Mouse (Mus musculus) limb, embryonic 11.5 days (tissue): ENCODE measurements at regions not wholly inside any gene's neighbourhood (a gene's known extent, or its start where the extent isn't known, plus 50 kb on each side); places are given as distances from the start of the nearest gene placed in this dataset.

Experiments used
- ATAC-seq: fragments of 200-750 bp; cut with Nextera tagmentation; 2 replicates; pipeline ENCODE4 v1.8.0; 2017; ENCODE audit warnings: low read depth; ENCODE audit not compliant: insufficient number of reproducible peaks, low FRiP score, low TSS enrichment
- DNase-seq: peaks from one replicate; pipeline ENCODE4 v3.0.0-alpha.2; 2015; ENCODE audit warnings: low spot score
- H3K27ac ChIP-seq: fragments of 300-500 bp; sonication (generic); replicated peaks from 2 replicates; pipeline ENCODE4 v1.5.1; 2014; ENCODE audit warnings: low read depth, mild to moderate bottlenecking, low read length
- H3K27me3 ChIP-seq: fragments of 300-500 bp; sonication (generic); 2 replicates; pipeline ENCODE4 v1.6.1; 2014; ENCODE audit warnings: mild to moderate bottlenecking, low read length, mixed read lengths; ENCODE audit not compliant: control insufficient read depth, insufficient read depth
- H3K36me3 ChIP-seq: fragments of 300-500 bp; sonication (generic); 2 replicates; pipeline ENCODE4 v1.6.1; 2014; ENCODE audit warnings: mild to moderate bottlenecking, low read length, moderate library complexity, mixed read lengths; ENCODE audit not compliant: control insufficient read depth, insufficient read depth
- H3K4me1 ChIP-seq: fragments of 300-500 bp; sonication (generic); 2 replicates; pipeline ENCODE4 v1.6.1; 2014; ENCODE audit warnings: low read length, mixed read lengths; ENCODE audit not compliant: control insufficient read depth, insufficient read depth
- H3K4me2 ChIP-seq: fragments of 300-500 bp; sonication (generic); 2 replicates; pipeline ENCODE4 v1.6.1; 2014; ENCODE audit warnings: low read depth, mild to moderate bottlenecking, moderate library complexity; ENCODE audit not compliant: severe bottlenecking
- H3K4me3 ChIP-seq: fragments of 300-500 bp; sonication (generic); 2 replicates; pipeline ENCODE4 v1.5.1; 2014; ENCODE audit warnings: low read depth, low read length
- H3K9ac ChIP-seq: fragments of 300-500 bp; sonication (generic); 2 replicates; pipeline ENCODE4 v1.6.1; 2014; ENCODE audit warnings: mild to moderate bottlenecking, low read length
- H3K9me3 ChIP-seq: fragments of 300-500 bp; sonication (generic); 2 replicates; pipeline ENCODE4 v1.6.1; 2016; ENCODE audit warnings: low read length; ENCODE audit not compliant: control insufficient read depth
- WGBS: fragments of 180-500 bp; shearing (Covaris S2); extraction: QIAGEN DNeasy Blood & Tissue Kit; methylation state at CpG from one replicate; pipeline ENCODE4 v1.1.7; 2014; 5-methylcytosine and 5-hydroxymethylcytosine counted together

DNA sequence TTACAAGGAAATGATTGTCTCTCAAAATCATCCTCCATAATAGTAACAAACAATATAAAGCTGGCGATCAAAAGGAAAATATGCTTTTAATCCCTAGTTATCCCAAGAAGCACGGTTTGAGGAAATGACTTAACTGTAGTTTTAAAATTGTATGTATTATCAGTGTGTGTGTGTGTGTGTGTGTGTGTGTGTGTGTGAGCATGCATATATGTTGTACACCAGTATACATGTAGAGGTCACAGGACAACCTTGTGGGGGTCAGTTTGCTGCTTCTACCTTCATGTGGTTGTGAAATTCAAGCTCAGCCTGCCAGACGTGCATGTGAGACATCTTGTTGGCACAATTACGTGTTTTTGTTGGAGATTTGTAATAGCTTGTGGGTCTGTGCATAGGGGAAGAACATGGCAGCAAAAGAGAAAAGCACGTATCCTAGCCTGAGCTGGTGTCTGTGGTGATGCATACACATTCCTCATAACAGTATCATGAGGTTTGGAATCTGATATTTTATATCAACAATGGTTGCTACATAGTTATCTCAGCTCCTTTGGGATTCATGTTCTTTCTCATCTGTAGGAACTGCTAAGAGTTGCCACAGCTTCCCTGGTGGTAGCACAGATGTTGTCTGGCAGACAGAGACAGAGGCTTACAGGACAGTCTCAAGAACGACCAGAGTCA, 622.4 kb downstream of the Kcnj2 start:
- no peaks in the 10 kb centered on the region for H3K9me3 ChIP-seq
- H3K4me3 ChIP-seq: no peak overlapping the region
- no peak for DNase-seq
- no peak overlapping the region for H3K9ac ChIP-seq
- H3K27ac ChIP-seq: no peak overlapping the region
- H3K4me2 ChIP-seq: no peak overlapping the region
- no peaks in the 10 kb centered on the region for H3K4me1 ChIP-seq
- no peak for ATAC-seq
- no peaks in the 10 kb centered on the region for H3K36me3 ChIP-seq
- 78% methylated on average over 6 of the region's 6 CpGs for WGBS
- H3K27me3 ChIP-seq: no peaks in the 10 kb centered on the region

DNA sequence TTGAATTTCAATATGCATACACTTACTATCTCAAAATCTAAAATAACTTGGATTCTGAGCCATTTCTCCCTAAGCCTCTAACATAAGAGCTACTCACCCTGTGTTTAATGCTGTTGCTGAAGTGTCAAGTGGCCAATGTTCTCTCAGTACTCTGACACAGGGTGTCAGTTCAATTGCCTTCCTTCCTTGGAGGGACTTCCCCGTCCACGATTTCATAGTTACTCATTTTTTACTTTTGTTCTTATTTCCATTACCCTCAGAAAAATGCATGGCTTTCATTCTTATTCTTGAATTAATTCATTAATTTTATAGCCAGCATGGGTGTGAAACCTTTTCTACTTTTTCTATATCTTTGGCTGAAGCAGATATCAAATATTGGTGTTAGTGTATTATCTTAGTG, 623.9 kb downstream of the Kcnj2 start:
- Histone ChIP-seq H3K27me3 (no peaks in the 10 kb centered on the region), H3K4me2 (no peak overlapping the region), H3K9ac (no peak overlapping the region), H3K4me3 (no peak overlapping the region), H3K27ac (no peak overlapping the region), H3K4me1 (no peaks in the 10 kb centered on the region), H3K9me3 (no peaks in the 10 kb centered on the region), H3K36me3 (no peaks in the 10 kb centered on the region)
- 88% methylated on average over 2 of the region's 2 CpGs for WGBS
- ATAC-seq (no peak), DNase-seq (no peak)

GRCm38 (mm10) chr11:111691512-111691911, 625.5 kb downstream of the Kcnj2 start:
- no peak overlapping the region for H3K4me3 ChIP-seq
- H3K9me3 ChIP-seq: no peaks in the 10 kb centered on the region
- no peak for DNase-seq
- no peak for ATAC-seq
- no peak overlapping the region for H3K9ac ChIP-seq
- H3K4me1 ChIP-seq: no peaks in the 10 kb centered on the region
- WGBS: 80% methylated on average over 2 of the region's 2 CpGs
- H3K36me3 ChIP-seq: no peaks in the 10 kb centered on the region
- no peaks in the 10 kb centered on the region for H3K27me3 ChIP-seq
- no peak overlapping the region for H3K4me2 ChIP-seq
- no peak overlapping the region for H3K27ac ChIP-seq

DNA sequence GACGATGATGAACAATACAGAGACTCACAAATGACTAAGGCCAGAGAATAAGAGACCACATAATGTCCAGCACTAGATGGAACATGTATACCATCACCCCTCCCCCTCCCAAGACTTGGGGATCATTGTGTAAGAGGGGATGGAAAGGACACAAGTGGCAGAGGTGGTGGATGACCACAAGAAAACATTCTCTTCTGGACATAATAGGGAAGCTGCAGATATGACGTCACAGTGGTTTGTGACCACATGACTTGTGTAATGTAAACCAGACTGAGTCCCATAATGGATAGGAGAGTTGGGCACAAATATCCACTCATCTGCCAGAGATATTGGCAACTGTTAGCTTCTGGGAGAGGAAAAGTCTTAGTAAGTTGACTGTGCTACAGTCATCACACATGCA, 630.7 kb downstream of the Kcnj2 start:
- Histone ChIP-seq H3K4me2 (no peak overlapping the region), H3K9ac (no peak overlapping the region), H3K4me3 (no peak overlapping the region), H3K9me3 (no peaks in the 10 kb centered on the region), H3K36me3 (no peaks in the 10 kb centered on the region), H3K27ac (no peak overlapping the region), H3K4me1 (no peaks in the 10 kb centered on the region), H3K27me3 (no peaks in the 10 kb centered on the region)
- WGBS: 80% methylated on average over 2 of the region's 2 CpGs
- no peak for DNase-seq
- ATAC-seq: no peak

- H3K27ac ChIP-seq: no peak overlapping the region
- H3K27me3 ChIP-seq: no peaks in the 10 kb centered on the region
- H3K9me3 ChIP-seq: no peaks in the 10 kb centered on the region
- ATAC-seq (no peak), DNase-seq (no peak)
- no peak overlapping the region for H3K4me3 ChIP-seq
- no peak overlapping the region for H3K9ac ChIP-seq
- no peak overlapping the region for H3K4me2 ChIP-seq
- 92% methylated on average over 3 of the region's 3 CpGs for WGBS
- no peaks in the 10 kb centered on the region for H3K36me3 ChIP-seq
- H3K4me1 ChIP-seq: no peaks in the 10 kb centered on the region
Measured at GRCm38 (mm10) chr11:111699862-111700261, 633.9 kb downstream of the Kcnj2 start.

DNA sequence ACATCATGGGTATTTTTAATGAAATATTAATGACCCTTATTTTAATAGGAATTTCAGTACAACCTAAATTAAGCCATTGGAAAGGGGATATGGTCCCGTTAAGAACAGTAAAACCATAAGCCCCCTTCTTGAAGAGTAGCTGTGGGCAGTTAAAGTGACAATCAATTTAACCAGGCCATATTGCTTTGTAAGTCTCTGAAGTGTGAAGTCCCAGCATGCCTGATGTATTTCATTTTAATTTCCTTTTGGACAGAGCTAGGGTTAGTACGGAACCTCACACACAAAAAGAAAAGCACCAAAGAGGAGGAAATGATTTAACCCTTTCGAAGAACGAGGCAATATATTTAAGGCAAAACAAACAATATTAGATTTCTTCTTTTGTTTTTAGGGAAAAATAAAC, 640.9 kb downstream of the Kcnj2 start:
- Histone ChIP-seq H3K9ac (no peak overlapping the region), H3K27me3 (no peaks in the 10 kb centered on the region), H3K4me3 (no peak overlapping the region), H3K27ac (no peak overlapping the region), H3K4me1 (no peaks in the 10 kb centered on the region), H3K9me3 (no peaks in the 10 kb centered on the region), H3K4me2 (no peak overlapping the region), H3K36me3 (no peaks in the 10 kb centered on the region)
- 28% methylated on average over 4 of the region's 4 CpGs for WGBS
- no peak for DNase-seq
- no peak for ATAC-seq

DNA sequence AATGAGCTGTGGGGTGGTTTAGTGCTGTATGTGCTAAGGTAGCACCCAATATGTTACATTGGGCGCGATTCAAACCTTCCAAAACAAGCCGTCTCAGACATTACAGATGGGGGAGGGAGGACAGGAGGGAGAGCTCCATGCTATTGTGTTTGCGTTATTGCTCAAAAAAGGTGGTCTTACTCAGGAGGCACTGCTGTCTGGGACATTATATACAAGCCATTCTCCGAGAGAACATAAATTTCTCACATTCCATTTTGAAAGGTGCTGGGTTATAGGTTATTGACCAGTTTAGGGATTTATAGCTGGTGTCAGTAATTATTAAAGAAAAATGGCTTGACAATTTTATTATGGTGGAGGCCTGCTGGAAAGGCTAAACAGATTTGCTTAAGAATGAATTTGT, 649.4 kb downstream of the Kcnj2 start:
- H3K36me3 ChIP-seq: no peaks in the 10 kb centered on the region
- DNase-seq (peak; percentile 34), ATAC-seq (no peak)
- H3K4me1 ChIP-seq: no peaks in the 10 kb centered on the region
- H3K9ac ChIP-seq: no peak overlapping the region
- no peaks in the 10 kb centered on the region for H3K27me3 ChIP-seq
- H3K9me3 ChIP-seq: no peaks in the 10 kb centered on the region
- H3K4me3 ChIP-seq: no peak overlapping the region
- H3K27ac ChIP-seq: no peak overlapping the region
- 55% methylated on average over 5 of the region's 5 CpGs for WGBS
- no peak overlapping the region for H3K4me2 ChIP-seq

GRCm38 (mm10) chr11:111722276-111722675, 656.3 kb downstream of the Kcnj2 start:
- H3K4me3 ChIP-seq: no peak overlapping the region
- H3K36me3 ChIP-seq: no peaks in the 10 kb centered on the region

DNA sequence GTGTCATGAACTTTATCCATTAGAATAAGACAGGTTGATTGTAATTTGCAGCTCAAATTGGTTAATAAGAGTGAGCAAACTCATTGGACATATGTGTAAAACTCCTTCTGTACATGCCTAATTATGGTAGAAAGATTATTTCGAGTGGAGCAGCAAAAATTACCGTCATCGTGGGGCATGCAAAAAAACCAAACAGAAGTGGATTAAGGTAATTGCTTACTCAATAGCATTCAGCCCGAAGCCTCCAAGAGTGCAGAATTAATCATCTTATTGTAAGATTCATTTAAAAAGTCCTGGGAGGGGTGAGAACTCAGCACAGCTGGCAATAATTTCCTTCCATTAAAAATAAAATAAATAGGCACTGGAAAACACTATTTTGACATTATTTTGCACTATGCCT, 662.2 kb downstream of the Kcnj2 start:
- no peaks in the 10 kb centered on the region for H3K9me3 ChIP-seq
- WGBS: 61% methylated on average over 4 of the region's 4 CpGs
- H3K36me3 ChIP-seq: no peaks in the 10 kb centered on the region
- no peak for DNase-seq
- no peak overlapping the region for H3K4me2 ChIP-seq
- H3K4me1 ChIP-seq: peaks cover 3% of the 10 kb centered on the region; the same call in 1 of the 2 replicates
- H3K9ac ChIP-seq: no peak overlapping the region
- no peaks in the 10 kb centered on the region for H3K27me3 ChIP-seq
- no peak overlapping the region for H3K4me3 ChIP-seq
- ATAC-seq: no peak
- no peak overlapping the region for H3K27ac ChIP-seq

More at GRCm38 (mm10) chr11:111722276-111722675, 656.3 kb downstream of the Kcnj2 start:
- 58% methylated on average over 4 of the region's 4 CpGs for WGBS
- Histone ChIP-seq H3K4me2 (no peak overlapping the region), H3K9ac (no peak overlapping the region), H3K27me3 (no peaks in the 10 kb centered on the region), H3K9me3 (no peaks in the 10 kb centered on the region), H3K4me1 (no peaks in the 10 kb centered on the region), H3K27ac (no peak overlapping the region)
- ATAC-seq: no peak
- DNase-seq: peak; percentile 19
